Mouse (Mus musculus) thymus, postnatal 25 days (tissue): ENCODE results near the gene Defb25.

Source experiments
- DNase-seq: peaks from one replicate; pipeline ENCODE4 v3.0.0; 2022

Gene Defb25

GRCm38 (mm10) chr2:152626774-152627591 is 4.1 kb upstream of the Defb25 start, which contains the start of gene Rem1:
TSS of gene Rem1 (plus strand) at chr2:152626951.
- DNase-seq, result no peak

- DNase-seq, result no peak
These were observed 2.4 kb upstream of the Defb25 start for GRCm38 (mm10) chr2:152625256-152625655.

GRCm38 (mm10) chr2:152624566-152624965 is 1.7 kb upstream of the Defb25 start:
- DNase-seq, result no peak

GRCm38 (mm10) chr2:152622151-152622550 is 702 bp downstream of the Defb25 start:
- DNase-seq, result no peak

- DNase-seq, result no peak
These were observed 2.3 kb downstream of the Defb25 start for GRCm38 (mm10) chr2:152620367-152621134.

- peak; percentile 20 for DNase-seq
These were observed 5.5 kb downstream of the Defb25 start for GRCm38 (mm10) chr2:152617374-152617773.

GRCm38 (mm10) chr2:152616470-152616869 is 6.4 kb downstream of the Defb25 start:
- DNase-seq, result no peak

GRCm38 (mm10) chr2:152615563-152615962 is 7.3 kb downstream of the Defb25 start:
- DNase-seq, result peak; percentile 49

GRCm38 (mm10) chr2:152612193-152612592 is 10.7 kb downstream of the Defb25 start:
- no peak for DNase-seq

- DNase-seq, result no peak
These were observed 14.1 kb downstream of the Defb25 start for GRCm38 (mm10) chr2:152608719-152609118.

- no peak for DNase-seq
These were observed 15.1 kb downstream of the Defb25 start for GRCm38 (mm10) chr2:152607746-152608145.

- peak; percentile 19 for DNase-seq
These were observed 18.8 kb downstream of the Defb25 start, which contains the start of gene Defb36 for GRCm38 (mm10) chr2:152604057-152604456. TSS of gene Defb36 (plus strand) at chr2:152604327.

GRCm38 (mm10) chr2:152601275-152601960 is 21.4 kb downstream of the Defb25 start:
- DNase-seq, result no peak

- DNase-seq, result no peak
These were observed 22.8 kb downstream of the Defb25 start for GRCm38 (mm10) chr2:152600076-152600475.

GRCm38 (mm10) chr2:152599299-152599698 is 23.6 kb downstream of the Defb25 start, which contains the start of gene Defb45:
TSS of gene Defb45 (minus strand) at chr2:152599399.
- DNase-seq, result no peak

GRCm38 (mm10) chr2:152589021-152589420 is 33.8 kb downstream of the Defb25 start:
- DNase-seq, result no peak

- DNase-seq, result no peak
These were observed 34.4 kb downstream of the Defb25 start for GRCm38 (mm10) chr2:152588450-152588849.

- DNase-seq, result no peak
These were observed 35.8 kb downstream of the Defb25 start for GRCm38 (mm10) chr2:152586926-152587560.

GRCm38 (mm10) chr2:152580612-152581011 is 42.2 kb downstream of the Defb25 start:
- DNase-seq, result no peak

GRCm38 (mm10) chr2:152580107-152580506 is 42.7 kb downstream of the Defb25 start, which contains the start of gene Defb19:
TSS of gene Defb19 (minus strand) at chr2:152580312.
- no peak for DNase-seq

GRCm38 (mm10) chr2:152573484-152573883 is 49.4 kb downstream of the Defb25 start:
- DNase-seq, result no peak
